Mouse (Mus musculus): ENCODE measurements at regions not wholly inside any gene's neighbourhood (a gene's known extent, or its start where the extent isn't known, plus 50 kb on each side); places are given as distances from the start of the nearest gene placed in this dataset.

- dilution Hi-C loops (cut with MboI; ENCODE audit: extremely low pct_ligation_motif_present, extremely low pct_unique_long_range_greater_than_20kb, low sequenced_read_pairs) = no loop called here
Observed at GRCm38 (mm10) chr12:68904770-68905169, 254.2 kb downstream of the Rps29 start.

GRCm38 (mm10) chr12:68889141-68889540, 269.8 kb downstream of the Rps29 start:
- H3K27ac ChIP-seq (ENCODE audit: insufficient read depth, low read depth) = no peak overlapping the region
- no peak overlapping the region for H3K4me3 ChIP-seq (replicated peaks in 1 of 3; ENCODE audit: low read depth in 2 of 3, low read length in 2 of 3, poor library complexity in 1 of 3)
- DNase-seq (ENCODE audit: extremely low read depth) = no peak
- H3K9me3 ChIP-seq (replicated peaks; ENCODE audit: low read length) = no peaks in the 10 kb centered on the region
- no peaks in the 10 kb centered on the region for H3K36me3 ChIP-seq (replicated peaks in 1 of 2; ENCODE audit: control insufficient read depth in 1 of 2, insufficient read depth in 1 of 2, low read length in 1 of 2)
- in situ Hi-C loops (cut with MboI; ENCODE audit: low pct_ligation_motif_present, low pct_unique_long_range_greater_than_20kb, low sequenced_read_pairs) = no loop called here
- H3K4me2 ChIP-seq (ENCODE audit: insufficient read depth, low read depth, poor library complexity, severe bottlenecking) = no peak overlapping the region
- H3K4me1 ChIP-seq (ENCODE audit: control insufficient read depth in 1 of 2, insufficient read depth in 2 of 2) = no peaks in the 10 kb centered on the region
- no peaks in the 10 kb centered on the region for H3K27me3 ChIP-seq (replicated peaks)
- no peaks in the 10 kb centered on the region for H3K79me2 ChIP-seq (replicated peaks; ENCODE audit: control insufficient read depth, extremely low read depth, insufficient read depth, poor library complexity, severe bottlenecking)
- dilution Hi-C loops (cut with MboI; ENCODE audit: extremely low pct_ligation_motif_present, extremely low pct_unique_long_range_greater_than_20kb, low sequenced_read_pairs) = no loop called here
- H3K9ac ChIP-seq (ENCODE audit: insufficient read depth, low read depth) = no peak overlapping the region
- TF ChIP-seq HCFC1 (IDR thresholded peaks at IDR 0.05; ENCODE audit: low read depth, low read length) = no peak
- no peak for TF ChIP-seq USF2 (conservative IDR thresholded peaks at IDR 0.05; ENCODE audit: low read depth, low read length)
- no peak for TF ChIP-seq ZNF384 (IDR thresholded peaks at IDR 0.05; ENCODE audit: low read depth, low read length)
- no peak for TF ChIP-seq TCF12 (IDR thresholded peaks at IDR 0.05; ENCODE audit: low read depth, low read length)
- TF ChIP-seq EP300 (IDR thresholded peaks at IDR 0.05; ENCODE audit: low read length) = no peak
- TF ChIP-seq KAT2A (IDR thresholded peaks at IDR 0.05; ENCODE audit: insufficient replicate concordance, low read length) = no peak
- TF ChIP-seq BHLHE40 (IDR thresholded peaks at IDR 0.05; ENCODE audit: low read depth, low read length) = no peak
- no peak for TF ChIP-seq CHD2 (IDR thresholded peaks at IDR 0.05; ENCODE audit: low read length)

More at GRCm38 (mm10) chr12:68904770-68905169, 254.2 kb downstream of the Rps29 start:
- Histone ChIP-seq H3K9ac (ENCODE audit: insufficient read depth, low read depth) (no peak overlapping the region), H3K27ac (ENCODE audit: insufficient read depth, low read depth) (no peak overlapping the region), H3K4me3 (replicated peaks in 1 of 3; ENCODE audit: low read depth in 2 of 3, low read length in 2 of 3, poor library complexity in 1 of 3) (no peak overlapping the region), H3K4me2 (ENCODE audit: insufficient read depth, low read depth, poor library complexity, severe bottlenecking) (no peak overlapping the region), H3K9me3 (replicated peaks; ENCODE audit: low read length) (no peaks in the 10 kb centered on the region), H3K27me3 (replicated peaks) (no peaks in the 10 kb centered on the region), H3K36me3 (replicated peaks in 1 of 2; ENCODE audit: control insufficient read depth in 1 of 2, insufficient read depth in 1 of 2, low read length in 1 of 2) (no peaks in the 10 kb centered on the region), H3K79me2 (replicated peaks; ENCODE audit: control insufficient read depth, extremely low read depth, insufficient read depth, poor library complexity, severe bottlenecking) (no peaks in the 10 kb centered on the region), H3K4me1 (ENCODE audit: control insufficient read depth in 1 of 2, insufficient read depth in 2 of 2) (no peaks in the 10 kb centered on the region)
- in situ Hi-C loops (cut with MboI; ENCODE audit: low pct_ligation_motif_present, low pct_unique_long_range_greater_than_20kb, low sequenced_read_pairs) = no loop called here
- DNase-seq (ENCODE audit: extremely low read depth) = no peak
- TF ChIP-seq RCOR1 (conservative IDR thresholded peaks at IDR 0.05; ENCODE audit: low read depth, low read length) (no peak), SIN3A (IDR thresholded peaks at IDR 0.05; ENCODE audit: low read length) (no peak), JUN (IDR thresholded peaks at IDR 0.05; ENCODE audit: insufficient read depth, low read depth, low read length) (no peak), NRF1 (IDR thresholded peaks at IDR 0.05; ENCODE audit: low read depth, low read length) (no peak), USF2 (conservative IDR thresholded peaks at IDR 0.05; ENCODE audit: low read depth, low read length) (no peak)

GRCm38 (mm10) chr12:68882503-68882902, 276.5 kb downstream of the Rps29 start:
- H3K36me3 ChIP-seq (replicated peaks in 1 of 2; ENCODE audit: control insufficient read depth in 1 of 2, insufficient read depth in 1 of 2, low read length in 1 of 2) = no peaks in the 10 kb centered on the region
- TF ChIP-seq CHD2 (IDR thresholded peaks at IDR 0.05; ENCODE audit: low read length) = no peak
- DNase-seq (ENCODE audit: extremely low read depth) = no peak
- no peaks in the 10 kb centered on the region for H3K9me3 ChIP-seq (replicated peaks; ENCODE audit: low read length)
- H3K79me2 ChIP-seq (replicated peaks; ENCODE audit: control insufficient read depth, extremely low read depth, insufficient read depth, poor library complexity, severe bottlenecking) = no peaks in the 10 kb centered on the region
- no peaks in the 10 kb centered on the region for H3K4me1 ChIP-seq (ENCODE audit: control insufficient read depth in 1 of 2, insufficient read depth in 2 of 2)
- in situ Hi-C loops (cut with MboI; ENCODE audit: low pct_ligation_motif_present, low pct_unique_long_range_greater_than_20kb, low sequenced_read_pairs) = no loop called here
- H3K27ac ChIP-seq (ENCODE audit: insufficient read depth, low read depth) = no peak overlapping the region
- no peak overlapping the region for H3K9ac ChIP-seq (ENCODE audit: insufficient read depth, low read depth)
- H3K4me2 ChIP-seq (ENCODE audit: insufficient read depth, low read depth, poor library complexity, severe bottlenecking) = no peak overlapping the region
- dilution Hi-C loops (cut with MboI; ENCODE audit: extremely low pct_ligation_motif_present, extremely low pct_unique_long_range_greater_than_20kb, low sequenced_read_pairs) = no loop called here
- no peak overlapping the region for H3K4me3 ChIP-seq (replicated peaks in 1 of 3; ENCODE audit: low read depth in 2 of 3, low read length in 2 of 3, poor library complexity in 1 of 3)
- no peaks in the 10 kb centered on the region for H3K27me3 ChIP-seq (replicated peaks)
